Mouse (Mus musculus): Measurements from ENCODE around the gene Tox3.

The Tox3 gene

GRCm38 (mm10) chr8:90348178-90348925 is at the start of gene Tox3:
Gene Tox3, minus strand, starts transcription at chr8:90348343.
- Histone ChIP-seq H3K27me3 (ENCODE audit: control insufficient read depth, insufficient read depth, low read length, poor library complexity, severe bottlenecking) (no peaks in the 10 kb centered on the region; the same call in none of the 2 replicates), H3K36me3 (ENCODE audit: control insufficient read depth, insufficient read depth, low read length, poor library complexity, severe bottlenecking) (no peaks in the 10 kb centered on the region)
- DNase-seq (ENCODE audit: low read depth, low spot score) = no peak

- Histone ChIP-seq H3K27me3 (ENCODE audit: control insufficient read depth, insufficient read depth, low read length, poor library complexity, severe bottlenecking) (no peaks in the 10 kb centered on the region), H3K36me3 (ENCODE audit: control insufficient read depth, insufficient read depth, low read length, poor library complexity, severe bottlenecking) (no peaks in the 10 kb centered on the region)
- no peak for DNase-seq (ENCODE audit: low read depth, low spot score)
Observed at GRCm38 (mm10) chr8:90392643-90393042, 44.5 kb upstream of the Tox3 start.

- no peaks in the 10 kb centered on the region for H3K27me3 ChIP-seq (ENCODE audit: control insufficient read depth, insufficient read depth, low read length, poor library complexity, severe bottlenecking)
- H3K36me3 ChIP-seq (ENCODE audit: control insufficient read depth, insufficient read depth, low read length, poor library complexity, severe bottlenecking) = no peaks in the 10 kb centered on the region
- DNase-seq (ENCODE audit: low read depth, low spot score) = no peak
Observed at GRCm38 (mm10) chr8:90391483-90392074, 43.4 kb upstream of the Tox3 start.

GRCm38 (mm10) chr8:90390827-90391226 is 42.7 kb upstream of the Tox3 start:
- no peaks in the 10 kb centered on the region for H3K36me3 ChIP-seq (ENCODE audit: control insufficient read depth, insufficient read depth, low read length, poor library complexity, severe bottlenecking)
- no peaks in the 10 kb centered on the region for H3K27me3 ChIP-seq (ENCODE audit: control insufficient read depth, insufficient read depth, low read length, poor library complexity, severe bottlenecking)
- DNase-seq (ENCODE audit: low read depth, low spot score) = no peak

GRCm38 (mm10) chr8:90379064-90379463 is 30.9 kb upstream of the Tox3 start:
- H3K27me3 ChIP-seq (ENCODE audit: control insufficient read depth, insufficient read depth, low read length, poor library complexity, severe bottlenecking) = no peaks in the 10 kb centered on the region
- DNase-seq (ENCODE audit: low read depth, low spot score) = no peak

GRCm38 (mm10) chr8:90378036-90378435 is 29.9 kb upstream of the Tox3 start:
- Histone ChIP-seq H3K36me3 (ENCODE audit: control insufficient read depth, insufficient read depth, low read length, poor library complexity, severe bottlenecking) (no peaks in the 10 kb centered on the region), H3K27me3 (ENCODE audit: control insufficient read depth, insufficient read depth, low read length, poor library complexity, severe bottlenecking) (no peaks in the 10 kb centered on the region)
- no peak for DNase-seq (ENCODE audit: low read depth, low spot score)

More at GRCm38 (mm10) chr8:90379064-90379463, 30.9 kb upstream of the Tox3 start:
- no peaks in the 10 kb centered on the region for H3K36me3 ChIP-seq (ENCODE audit: control insufficient read depth, insufficient read depth, low read length, poor library complexity, severe bottlenecking)

GRCm38 (mm10) chr8:90371611-90372222 is 23.6 kb upstream of the Tox3 start:
- no peak for DNase-seq (ENCODE audit: low read depth, low spot score)
- H3K27me3 ChIP-seq (ENCODE audit: control insufficient read depth, insufficient read depth, low read length, poor library complexity, severe bottlenecking) = no peaks in the 10 kb centered on the region
- H3K36me3 ChIP-seq (ENCODE audit: control insufficient read depth, insufficient read depth, low read length, poor library complexity, severe bottlenecking) = no peaks in the 10 kb centered on the region

GRCm38 (mm10) chr8:90369876-90370275 is 21.7 kb upstream of the Tox3 start:
- DNase-seq (ENCODE audit: low read depth, low spot score) = no peak
- no peaks in the 10 kb centered on the region for H3K36me3 ChIP-seq (ENCODE audit: control insufficient read depth, insufficient read depth, low read length, poor library complexity, severe bottlenecking)
- no peaks in the 10 kb centered on the region for H3K27me3 ChIP-seq (ENCODE audit: control insufficient read depth, insufficient read depth, low read length, poor library complexity, severe bottlenecking)

- Histone ChIP-seq H3K27me3 (ENCODE audit: control insufficient read depth, insufficient read depth, low read length, poor library complexity, severe bottlenecking) (no peaks in the 10 kb centered on the region; the same call in 1 of the 2 replicates), H3K36me3 (ENCODE audit: control insufficient read depth, insufficient read depth, low read length, poor library complexity, severe bottlenecking) (no peaks in the 10 kb centered on the region)
- DNase-seq (ENCODE audit: low read depth, low spot score) = no peak
Observed at GRCm38 (mm10) chr8:90356729-90357128, 8.6 kb upstream of the Tox3 start.

GRCm38 (mm10) chr8:90354782-90355181 is 6.6 kb upstream of the Tox3 start:
- Histone ChIP-seq H3K36me3 (ENCODE audit: control insufficient read depth, insufficient read depth, low read length, poor library complexity, severe bottlenecking) (no peaks in the 10 kb centered on the region), H3K27me3 (ENCODE audit: control insufficient read depth, insufficient read depth, low read length, poor library complexity, severe bottlenecking) (no peaks in the 10 kb centered on the region; the same call in 1 of the 2 replicates)
- no peak for DNase-seq (ENCODE audit: low read depth, low spot score)

GRCm38 (mm10) chr8:90353960-90354540 is 5.9 kb upstream of the Tox3 start:
- no peaks in the 10 kb centered on the region for H3K27me3 ChIP-seq (ENCODE audit: control insufficient read depth, insufficient read depth, low read length, poor library complexity, severe bottlenecking)
- no peak for DNase-seq (ENCODE audit: low read depth, low spot score)
- H3K36me3 ChIP-seq (ENCODE audit: control insufficient read depth, insufficient read depth, low read length, poor library complexity, severe bottlenecking) = no peaks in the 10 kb centered on the region

GRCm38 (mm10) chr8:90353499-90353898 is 5.4 kb upstream of the Tox3 start:
- no peaks in the 10 kb centered on the region for H3K27me3 ChIP-seq (ENCODE audit: control insufficient read depth, insufficient read depth, low read length, poor library complexity, severe bottlenecking)
- no peaks in the 10 kb centered on the region for H3K36me3 ChIP-seq (ENCODE audit: control insufficient read depth, insufficient read depth, low read length, poor library complexity, severe bottlenecking)
- no peak for DNase-seq (ENCODE audit: low read depth, low spot score)

- Histone ChIP-seq H3K36me3 (ENCODE audit: control insufficient read depth, insufficient read depth, low read length, poor library complexity, severe bottlenecking) (no peaks in the 10 kb centered on the region), H3K27me3 (ENCODE audit: control insufficient read depth, insufficient read depth, low read length, poor library complexity, severe bottlenecking) (no peaks in the 10 kb centered on the region)
- no peak for DNase-seq (ENCODE audit: low read depth, low spot score)
Observed at GRCm38 (mm10) chr8:90352991-90353390, 4.8 kb upstream of the Tox3 start.

- DNase-seq (ENCODE audit: low read depth, low spot score) = no peak
- Histone ChIP-seq H3K36me3 (ENCODE audit: control insufficient read depth, insufficient read depth, low read length, poor library complexity, severe bottlenecking) (no peaks in the 10 kb centered on the region), H3K27me3 (ENCODE audit: control insufficient read depth, insufficient read depth, low read length, poor library complexity, severe bottlenecking) (no peaks in the 10 kb centered on the region; the same call in none of the 2 replicates)
Observed at GRCm38 (mm10) chr8:90349709-90350562, 1.8 kb upstream of the Tox3 start.
